Mouse (Mus musculus) fat pad, adult 2 months (tissue): ENCODE results near the gene Pom121.
"Not testable (repeated sequence)": the region's sequence is repeated elsewhere in the genome, so short reads cannot be mapped to it uniquely, and the experiment has no call there.

Source experiments
- DNase-seq: peaks from one replicate; pipeline ENCODE4 v3.0.0-alpha.2; 2011; ENCODE audit warnings: low read depth, low spot score; ENCODE audit errors: extremely low read depth

Gene Pom121

DNA sequence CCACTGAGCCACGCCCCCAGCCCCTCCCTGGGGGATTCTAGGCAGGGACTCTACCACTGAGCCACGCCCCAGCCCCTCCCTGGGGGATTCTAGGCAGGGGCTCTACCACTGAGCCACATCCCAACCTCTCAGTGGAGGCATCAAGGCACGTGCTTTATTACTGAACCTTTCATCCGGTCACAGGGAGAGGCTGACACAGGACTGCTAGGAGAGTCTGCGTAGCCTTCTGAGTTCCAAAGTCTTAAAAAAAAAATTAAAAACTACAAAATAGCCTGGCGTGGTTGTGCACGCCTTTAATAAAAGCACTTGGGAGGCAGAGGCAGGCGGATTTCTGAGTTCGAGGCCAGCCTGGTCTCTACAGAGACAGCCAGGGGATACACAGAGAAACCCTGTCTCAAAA is 25.1 kb downstream of the Pom121 start:
- DNase-seq = not testable (repeated sequence)

DNA sequence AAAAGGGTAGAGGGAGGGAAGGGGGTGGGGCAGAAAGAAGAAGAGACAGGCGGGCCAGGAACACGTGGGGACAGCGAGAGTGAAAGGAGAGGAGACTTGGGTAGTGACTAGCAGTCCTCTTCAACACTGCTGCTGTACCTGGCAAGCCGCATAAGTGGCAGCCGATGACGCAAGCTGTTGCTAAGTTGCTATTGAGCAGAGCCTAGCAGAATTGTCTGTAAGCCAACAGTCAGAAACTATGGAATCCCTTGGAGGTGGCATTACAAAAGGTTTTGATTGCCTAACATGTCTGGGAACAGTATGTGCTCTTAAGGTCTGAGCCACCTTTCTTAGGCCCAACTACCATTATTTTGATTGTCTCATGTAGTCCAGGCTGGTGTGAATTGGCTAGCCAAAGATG is 26.0 kb downstream of the Pom121 start:
- DNase-seq = peak; percentile 99

DNA sequence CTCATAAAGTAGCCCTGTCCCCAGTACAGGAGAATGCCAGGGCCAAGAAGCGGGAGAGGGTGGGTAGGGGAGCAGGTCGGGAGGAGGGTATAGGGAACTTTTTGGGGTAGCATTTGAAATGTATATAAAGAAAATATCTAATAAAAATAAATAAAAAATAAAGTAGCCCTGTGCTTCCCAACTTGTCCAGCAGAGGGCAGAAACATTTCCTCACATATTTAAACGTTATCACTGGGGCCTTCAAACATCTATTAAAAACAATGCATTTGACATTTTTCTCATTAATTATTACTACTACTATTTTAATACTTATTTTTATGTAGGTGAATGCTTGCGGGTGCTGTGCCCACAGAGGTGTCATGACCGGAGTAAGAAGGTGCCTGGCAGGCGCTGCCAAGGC is 26.5 kb downstream of the Pom121 start:
- DNase-seq = no peak

DNA sequence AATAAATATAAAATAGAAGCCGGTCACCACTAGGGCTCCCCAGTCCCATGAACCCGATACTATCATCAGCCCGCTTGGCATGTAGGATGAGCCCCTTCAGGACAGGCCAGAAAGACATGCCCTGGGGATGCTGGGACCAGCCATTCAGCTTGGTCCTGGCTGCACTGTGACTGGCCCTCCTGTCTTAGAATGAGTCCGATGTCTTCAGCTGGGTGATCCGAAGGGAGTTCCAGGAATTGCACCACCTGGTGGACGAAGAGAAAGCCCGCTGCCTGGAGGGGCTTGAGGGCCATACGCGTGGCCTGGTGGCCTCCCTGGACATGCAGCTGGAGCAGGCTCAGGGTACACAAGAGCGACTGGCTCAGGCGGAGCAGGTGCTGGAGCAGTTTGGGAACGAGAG is 30.8 kb downstream of the Pom121 start:
- DNase-seq = no peak

DNA sequence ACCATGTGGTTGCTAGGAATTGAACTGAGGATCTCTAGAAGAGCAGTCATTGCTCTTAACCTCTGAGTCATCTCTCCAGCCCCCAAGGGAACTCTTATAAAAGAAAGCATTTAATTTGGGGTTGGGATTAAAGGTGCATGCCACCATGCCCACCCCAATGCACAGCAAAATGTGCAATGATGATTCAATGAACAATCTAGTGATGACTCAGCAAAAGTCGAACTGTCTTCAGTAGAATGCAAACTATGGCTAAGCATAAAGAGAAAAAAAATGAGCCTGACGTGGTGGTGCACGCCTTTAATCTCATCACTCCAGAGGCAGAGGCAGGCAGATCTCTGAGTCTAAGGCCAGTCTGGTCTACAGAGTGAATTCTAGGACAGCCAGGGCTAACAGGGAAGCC is 31.8 kb downstream of the Pom121 start:
- DNase-seq = no peak

DNA sequence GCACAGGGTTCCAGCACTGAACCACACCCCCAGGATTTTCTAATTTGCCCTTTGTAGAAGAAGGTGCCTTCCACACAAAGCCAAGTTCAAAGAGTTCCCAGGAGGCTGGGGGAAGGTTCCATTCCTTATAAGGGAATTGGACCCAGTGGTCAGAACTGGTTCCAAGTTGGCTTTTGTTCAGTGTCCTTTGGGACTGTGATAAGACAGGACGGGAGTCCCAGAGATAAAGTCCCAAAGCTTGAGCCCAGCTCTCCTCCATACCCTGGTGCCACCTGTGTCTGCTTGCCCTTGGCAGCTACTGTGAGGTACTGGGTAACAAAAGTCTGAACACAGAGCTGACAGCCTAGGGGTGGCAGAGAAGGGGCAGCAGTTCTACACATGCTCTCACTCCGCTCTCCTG is 34.6 kb downstream of the Pom121 start:
- no peak for DNase-seq

DNA sequence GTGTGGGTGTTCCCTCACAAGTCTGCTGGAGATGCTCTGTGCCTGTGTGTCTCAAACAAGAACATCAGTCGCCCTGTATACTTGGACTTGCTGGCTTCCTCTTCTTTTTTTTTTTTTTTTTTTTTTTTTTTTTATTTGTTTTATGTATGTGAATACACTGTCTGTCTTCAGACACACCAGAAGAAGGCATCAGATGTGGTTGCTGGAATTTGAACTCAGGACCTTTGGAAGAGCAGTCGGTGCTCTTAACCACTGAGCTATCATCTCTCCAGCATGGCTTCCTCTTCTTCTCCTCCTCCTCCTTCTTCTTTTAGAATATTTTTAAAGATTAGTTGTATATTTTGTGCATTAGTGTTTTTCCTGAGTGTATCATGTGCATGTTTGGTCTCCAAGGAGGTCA is 36.8 kb downstream of the Pom121 start:
- no peak for DNase-seq

DNA sequence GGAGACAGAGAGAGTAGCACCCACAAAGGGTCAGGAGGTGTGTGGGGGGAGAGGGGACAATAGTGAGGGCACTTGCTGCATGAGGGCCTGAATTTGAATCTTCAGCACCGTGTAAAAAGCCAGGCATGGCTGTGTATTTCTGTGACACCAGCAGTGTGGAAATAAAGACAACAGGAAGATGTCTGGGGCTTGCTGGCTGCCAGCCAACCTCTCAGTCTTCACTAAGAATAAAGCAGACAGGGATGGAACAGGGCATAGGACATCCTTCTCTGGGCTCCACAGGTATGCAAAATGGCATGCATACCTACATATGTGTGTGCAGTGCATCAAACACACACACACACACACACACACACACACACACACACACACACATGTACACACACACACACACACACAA is 38.3 kb downstream of the Pom121 start:
- DNase-seq = no peak

DNA sequence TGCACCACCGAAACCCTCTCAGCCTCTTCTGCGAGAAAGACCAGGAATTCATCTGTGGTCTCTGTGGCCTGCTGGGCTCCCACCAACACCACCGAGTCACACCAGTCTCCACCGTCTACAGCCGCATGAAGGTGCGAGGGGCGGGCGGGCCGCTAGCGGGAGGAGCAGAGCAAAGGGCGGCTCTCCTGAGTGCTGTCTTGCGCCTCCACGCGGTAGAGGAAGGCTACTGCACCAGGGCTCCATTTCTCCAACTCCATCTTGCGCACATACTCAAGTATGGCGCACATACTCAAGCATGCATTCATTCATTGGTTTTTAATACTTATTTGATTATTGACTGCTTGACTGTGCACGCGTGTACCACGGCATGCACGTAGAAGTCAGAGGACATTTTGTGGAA is 40.8 kb downstream of the Pom121 start:
- no peak for DNase-seq

DNA sequence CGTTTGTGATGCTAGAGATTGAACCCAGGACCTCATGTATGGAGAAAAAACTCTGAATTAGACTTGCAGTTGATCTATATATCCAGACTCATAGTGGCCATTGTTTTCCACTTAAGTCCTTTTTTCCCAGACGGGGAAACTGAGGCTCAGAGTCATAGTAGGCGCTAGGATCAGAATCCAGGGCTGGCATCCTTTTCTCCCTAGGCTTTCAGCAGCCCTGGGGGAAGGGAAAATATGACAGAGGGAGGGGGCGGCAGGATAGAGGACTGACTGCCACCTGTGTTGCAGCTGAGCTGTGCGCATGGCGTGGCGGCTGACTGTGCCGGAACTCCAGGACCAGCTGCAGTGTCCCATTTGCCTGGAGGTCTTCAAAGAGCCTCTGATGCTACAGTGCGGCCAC is 41.4 kb downstream of the Pom121 start, which contains the start of gene Trim50:
TSS of gene Trim50 (plus strand) at position 301 of the 400 bp plus-strand sequence.
- no peak for DNase-seq

DNA sequence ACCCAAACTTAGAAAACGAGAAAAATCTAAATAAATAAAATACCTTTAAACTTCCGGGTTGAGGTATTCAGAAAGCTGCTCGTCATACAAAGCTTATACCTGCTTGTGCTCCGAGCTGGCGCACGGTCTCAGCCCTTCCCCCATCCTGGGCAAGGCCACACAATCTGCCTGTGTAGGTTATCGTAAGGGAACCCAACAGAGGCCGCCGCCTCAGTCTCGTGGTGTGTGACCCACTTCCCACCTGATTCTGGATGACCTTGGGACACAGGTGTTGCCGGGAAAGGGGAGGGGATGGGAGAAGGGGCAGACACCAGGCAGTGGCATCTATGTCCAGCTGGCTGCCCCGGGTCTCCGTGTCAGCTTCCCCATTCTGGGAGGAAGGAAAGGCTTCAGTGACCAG is 42.7 kb downstream of the Pom121 start:
- no peak for DNase-seq

DNA sequence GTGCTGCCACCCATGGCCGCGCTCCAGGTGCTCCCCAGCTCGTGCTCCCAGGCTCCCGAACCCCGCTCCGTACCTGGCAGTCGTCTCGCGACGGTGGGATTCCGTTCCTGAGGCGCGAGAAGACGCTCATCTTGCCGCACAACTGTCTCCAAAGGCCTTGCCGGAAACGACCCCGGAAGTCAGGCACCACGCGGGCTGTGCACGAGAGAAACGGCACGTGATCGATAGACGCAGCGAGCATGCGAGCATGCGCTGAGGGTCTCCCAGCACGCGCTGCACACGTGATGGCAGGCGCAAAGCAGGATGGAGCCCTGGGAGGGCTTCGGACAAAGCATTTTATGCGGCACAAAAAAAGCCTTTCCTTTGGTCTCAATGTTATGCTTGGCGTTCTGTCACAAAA is 44.5 kb downstream of the Pom121 start, which contains the start of gene Fkbp6:
TSS of gene Fkbp6 (minus strand) at position 183 of the 400 bp plus-strand sequence.
- no peak for DNase-seq

DNA sequence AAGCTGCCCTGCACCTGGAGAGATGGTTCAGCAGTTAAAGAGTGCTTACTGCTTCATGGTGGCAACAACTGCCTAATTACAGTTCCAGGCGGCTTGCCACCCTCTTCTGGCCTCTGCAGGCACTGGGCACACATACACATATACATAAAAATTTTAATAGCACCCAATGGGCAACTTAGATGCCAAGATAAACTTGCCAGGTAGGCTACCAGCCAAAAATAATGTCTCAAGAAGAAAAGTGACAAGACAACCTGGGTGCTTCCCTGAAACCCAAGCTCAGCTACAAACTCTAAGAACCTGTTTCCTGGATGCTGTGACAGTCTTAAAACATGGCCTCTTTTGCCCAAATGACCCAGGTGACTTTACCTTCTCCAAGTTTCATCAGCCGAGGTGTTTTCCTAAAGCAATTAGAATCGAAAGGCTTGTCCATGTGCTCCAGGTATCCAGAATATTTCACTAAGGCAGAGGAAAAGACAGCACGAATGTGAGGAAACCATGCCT is 46.8 kb downstream of the Pom121 start:
- DNase-seq = peak; percentile 95

DNA sequence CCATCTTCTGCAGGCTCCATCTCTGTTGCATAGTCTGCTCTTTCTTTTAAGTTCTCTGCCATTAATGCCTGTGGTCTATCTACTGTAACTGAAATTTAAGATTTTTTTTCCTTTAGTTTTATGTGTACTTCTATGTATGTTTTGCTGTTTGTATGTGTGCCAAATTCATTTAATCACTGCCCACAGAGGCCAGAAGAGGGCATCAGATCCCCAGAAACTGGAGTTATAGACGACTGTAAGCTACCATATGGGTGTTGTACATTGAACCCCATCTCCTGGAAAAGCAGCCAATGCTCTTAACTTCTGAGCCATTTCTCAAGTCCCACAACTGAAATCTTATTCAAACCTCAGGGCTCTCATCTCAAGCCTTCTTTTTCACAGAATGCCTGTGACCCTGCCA is 47.9 kb downstream of the Pom121 start:
- no peak for DNase-seq

DNA sequence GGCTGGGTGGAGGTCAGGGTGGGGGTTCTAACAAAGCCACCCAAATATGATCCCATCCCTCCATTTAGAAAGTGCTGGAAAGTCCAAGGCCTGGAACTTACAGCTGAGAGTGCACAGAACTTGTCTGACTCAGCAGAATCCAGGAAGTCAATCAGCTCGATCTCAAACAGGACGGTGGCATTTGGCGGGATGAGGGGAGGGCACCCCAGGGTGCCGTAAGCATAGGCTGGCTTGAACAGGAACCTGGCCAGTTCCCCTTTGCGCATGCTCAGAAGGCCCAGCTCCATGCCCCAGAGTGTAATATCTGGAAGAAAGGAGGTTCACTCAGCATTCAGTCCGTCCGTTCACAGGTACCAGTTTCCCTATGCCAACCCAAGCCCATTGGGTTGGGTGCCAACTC is 48.4 kb downstream of the Pom121 start:
- no peak for DNase-seq

DNA sequence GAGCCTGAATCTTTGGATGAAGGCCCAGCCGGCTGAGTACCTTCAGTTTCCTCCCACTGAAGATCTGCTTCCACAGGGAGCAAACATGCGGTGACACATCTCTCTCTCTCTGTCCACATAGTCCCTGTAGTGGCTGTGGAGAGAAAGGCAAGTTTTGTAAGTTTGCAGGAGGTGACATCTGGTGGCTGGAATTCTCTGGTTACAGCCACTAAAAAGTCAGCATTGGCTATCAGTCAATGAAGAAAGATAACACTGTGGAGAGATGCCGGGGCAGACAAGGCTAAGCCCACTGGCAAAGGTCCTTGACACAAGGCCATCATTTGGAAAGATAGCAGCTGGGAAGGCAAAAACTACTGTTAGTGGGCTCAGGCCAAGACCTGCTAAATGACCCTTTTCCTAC is 56.8 kb downstream of the Pom121 start:
- DNase-seq = no peak

DNA sequence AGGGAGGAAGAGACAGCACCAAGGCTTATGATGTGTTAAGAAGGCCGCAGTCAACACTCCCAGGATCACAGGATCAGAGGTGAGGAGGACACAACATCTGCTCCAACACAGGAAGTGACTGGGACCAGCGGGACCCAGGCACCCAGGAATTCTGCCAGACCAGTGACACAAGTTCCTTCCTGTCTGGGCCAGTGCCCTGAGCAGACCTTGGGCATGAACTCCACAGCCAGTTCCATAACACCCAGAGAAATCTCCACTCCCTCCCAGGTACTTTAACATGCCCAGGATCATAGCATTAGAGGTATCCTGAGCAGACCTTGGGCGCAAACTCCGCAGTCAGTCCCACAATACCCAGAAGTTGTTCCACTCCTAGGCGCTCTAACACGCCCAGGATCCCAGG is 63.2 kb downstream of the Pom121 start:
- DNase-seq = no peak

DNA sequence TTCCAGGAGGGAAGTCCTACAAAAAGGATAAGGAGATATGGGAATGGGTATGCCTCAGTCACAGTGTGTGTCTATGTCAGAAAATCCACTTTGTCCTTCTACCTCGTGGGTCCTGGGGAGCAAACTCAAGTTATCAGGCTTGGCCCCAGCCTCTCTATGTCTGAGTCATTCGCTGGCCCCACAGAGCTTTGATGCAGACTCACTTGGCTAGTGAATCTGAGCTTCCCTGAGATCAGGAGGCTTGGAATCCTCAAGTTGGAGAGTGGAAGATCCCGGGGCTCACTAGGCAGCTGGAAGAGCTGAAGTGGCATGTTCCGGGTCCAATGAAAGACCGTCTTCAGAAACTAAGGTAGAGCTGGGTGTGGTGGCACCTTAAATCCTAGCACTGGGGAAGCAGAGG is 64.1 kb downstream of the Pom121 start:
- DNase-seq = no peak

DNA sequence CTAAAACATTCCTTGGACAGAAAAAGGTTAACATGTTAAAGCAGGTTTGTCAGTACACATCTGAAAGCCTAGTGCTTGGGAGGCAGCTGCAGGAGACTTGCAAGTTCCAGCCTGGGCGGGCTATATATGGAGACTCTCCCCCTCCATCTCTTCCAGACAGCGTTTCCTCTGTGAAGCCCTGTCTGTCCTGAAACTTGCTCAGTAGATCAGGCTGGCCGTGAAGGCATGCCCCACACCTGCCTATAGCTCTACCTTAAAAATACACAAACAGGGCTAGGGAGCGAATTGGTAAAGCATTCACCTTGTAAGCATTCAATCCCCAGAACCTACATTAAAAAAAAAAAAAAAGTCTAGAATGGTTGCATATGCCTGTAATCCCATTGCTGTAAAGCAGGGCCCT is 64.9 kb downstream of the Pom121 start:
- no peak for DNase-seq
